Mouse (Mus musculus) midbrain, embryonic 12.5 days (tissue): ENCODE measurements around the gene Trrap. TPM values are rescaled to one million over a fixed set of nuclear protein-coding genes. Genes with fewer than 3 reads are reported as not detected.

Experiments
- ATAC-seq: fragments of 200-750 bp; cut with Nextera tagmentation; 2 replicates; pipeline ENCODE4 v1.8.0; 2017; ENCODE audit warnings: low read depth, moderate TSS enrichment, moderate library complexity; ENCODE audit not compliant: low FRiP score
- H3K27ac ChIP-seq: fragments of 300-500 bp; sonication (generic); replicated peaks from 2 replicates; pipeline ENCODE4 v1.5.1; 2016; ENCODE audit warnings: mild to moderate bottlenecking
- H3K27me3 ChIP-seq: fragments of 300-500 bp; sonication (generic); 2 replicates; pipeline ENCODE4 v1.6.1; 2016; ENCODE audit warnings: mild to moderate bottlenecking
- H3K36me3 ChIP-seq: fragments of 300-500 bp; sonication (generic); 2 replicates; pipeline ENCODE4 v1.6.1; 2016
- H3K4me1 ChIP-seq: fragments of 300-500 bp; sonication (generic); 2 replicates; pipeline ENCODE4 v1.6.1; 2016
- H3K4me2 ChIP-seq: fragments of 300-500 bp; sonication (generic); replicated peaks from 2 replicates; pipeline ENCODE4 v1.6.1; 2016; ENCODE audit warnings: mild to moderate bottlenecking, moderate library complexity
- H3K4me3 ChIP-seq: fragments of 300-500 bp; sonication (generic); 2 replicates; pipeline ENCODE4 v1.5.1; 2016; ENCODE audit warnings: mild to moderate bottlenecking
- H3K9ac ChIP-seq: fragments of 300-500 bp; sonication (generic); replicated peaks from 2 replicates; pipeline ENCODE4 v1.6.1; 2016; ENCODE audit warnings: mild to moderate bottlenecking, moderate library complexity
- H3K9me3 ChIP-seq: fragments of 300-500 bp; sonication (generic); 2 replicates; pipeline ENCODE4 v1.6.1; 2016; ENCODE audit warnings: mild to moderate bottlenecking
- WGBS: fragments of 180-500 bp; shearing (Covaris S2); methylation state at CpG from one replicate; pipeline ENCODE4 v1.1.7; 2016; 5-methylcytosine and 5-hydroxymethylcytosine counted together
- polyA plus RNA-seq: library from polyadenylated mRNA; unstranded; fragments of >200 nt; fragmentation: Nextera tagmentation; extraction: Ambion mirVana; gene quantifications from 2 replicates; pipeline ENCODE4 v1.2.1, GENCODE M21; 2016

Gene Trrap
- polyA plus RNA-seq, 1 experiment from 2014 or later: 102 TPM

DNA sequence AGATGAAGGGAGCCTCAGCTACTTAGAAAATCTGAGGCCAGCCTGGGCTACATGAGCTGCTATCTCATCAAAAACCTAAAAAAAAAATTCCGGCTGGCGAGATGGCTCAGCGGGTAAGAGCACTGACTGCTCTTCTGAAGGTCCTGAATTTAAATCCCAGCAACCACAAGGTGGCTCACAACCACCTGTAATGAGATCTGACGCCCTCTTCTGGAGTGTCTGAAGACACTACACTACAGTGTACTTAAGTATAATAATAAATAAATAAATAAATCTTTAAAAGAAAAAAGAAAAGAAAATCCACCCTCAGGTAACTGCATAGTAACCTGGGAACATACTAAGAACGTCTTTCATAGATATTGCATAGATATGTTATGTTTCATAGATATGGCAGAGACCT lies 25.8 kb downstream of the Trrap start:
- Histone ChIP-seq H3K36me3 (peaks cover 99% of the 10 kb centered on the region), H3K27ac (no peak overlapping the region), H3K9me3 (no peaks in the 10 kb centered on the region), H3K4me1 (no peaks in the 10 kb centered on the region), H3K27me3 (no peaks in the 10 kb centered on the region), H3K4me3 (no peak overlapping the region), H3K9ac (no peak overlapping the region), H3K4me2 (no peak overlapping the region)
- ATAC-seq: no peak
- 87% methylated on average over 5 of the region's 5 CpGs for WGBS

DNA sequence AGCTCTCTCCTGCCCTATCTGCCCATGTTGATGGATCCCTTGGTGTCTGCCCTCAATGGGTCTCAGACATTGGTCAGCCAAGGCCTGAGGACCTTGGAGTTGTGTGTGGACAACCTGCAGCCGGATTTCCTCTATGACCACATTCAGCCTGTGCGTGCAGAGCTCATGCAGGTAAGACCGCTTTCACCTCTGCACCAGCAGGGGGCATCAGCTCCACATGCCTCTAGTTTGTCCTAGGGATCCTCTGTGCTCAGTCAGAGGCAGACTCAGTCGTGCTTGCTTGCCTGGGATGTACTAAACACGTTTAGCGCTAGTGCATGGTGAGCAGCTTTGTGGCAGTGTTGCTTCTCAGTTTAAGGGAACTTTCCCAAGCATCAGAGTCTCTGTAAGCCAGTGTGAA lies 27.2 kb downstream of the Trrap start:
- H3K4me1 ChIP-seq: no peaks in the 10 kb centered on the region
- H3K9ac ChIP-seq: no peak overlapping the region
- H3K36me3 ChIP-seq: peaks cover 99% of the 10 kb centered on the region
- no peaks in the 10 kb centered on the region for H3K9me3 ChIP-seq
- 84% methylated on average over 6 of the region's 6 CpGs for WGBS
- no peak overlapping the region for H3K27ac ChIP-seq
- no peak for ATAC-seq
- no peak overlapping the region for H3K4me3 ChIP-seq
- no peak overlapping the region for H3K4me2 ChIP-seq
- no peaks in the 10 kb centered on the region for H3K27me3 ChIP-seq

DNA sequence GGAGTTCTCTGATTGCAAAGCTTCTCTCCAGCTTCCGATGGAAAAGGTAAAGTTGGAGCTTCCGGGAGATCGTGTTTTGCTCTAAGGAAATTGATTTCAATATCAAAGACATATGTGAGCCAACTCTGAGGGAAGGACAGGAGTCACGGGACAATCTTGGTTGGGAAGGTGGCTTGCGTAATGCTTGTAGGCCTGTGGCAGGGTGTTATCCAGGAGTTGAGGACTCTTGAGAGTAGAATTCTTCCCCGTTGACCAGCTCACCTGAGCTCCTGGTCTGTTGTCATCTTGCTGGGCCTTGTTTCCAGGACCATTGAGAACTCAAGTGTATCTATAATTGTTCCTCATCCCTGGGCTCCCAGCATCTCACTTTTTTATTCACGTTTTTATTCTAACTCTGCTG lies 29.6 kb downstream of the Trrap start:
- no peak overlapping the region for H3K27ac ChIP-seq
- no peak overlapping the region for H3K4me3 ChIP-seq
- H3K27me3 ChIP-seq: no peaks in the 10 kb centered on the region
- H3K9ac ChIP-seq: no peak overlapping the region
- no peak overlapping the region for H3K4me2 ChIP-seq
- WGBS: 95% methylated on average over 7 of the region's 7 CpGs
- no peaks in the 10 kb centered on the region for H3K9me3 ChIP-seq
- H3K4me1 ChIP-seq: no peaks in the 10 kb centered on the region
- ATAC-seq: no peak
- H3K36me3 ChIP-seq: peaks cover 99% of the 10 kb centered on the region

DNA sequence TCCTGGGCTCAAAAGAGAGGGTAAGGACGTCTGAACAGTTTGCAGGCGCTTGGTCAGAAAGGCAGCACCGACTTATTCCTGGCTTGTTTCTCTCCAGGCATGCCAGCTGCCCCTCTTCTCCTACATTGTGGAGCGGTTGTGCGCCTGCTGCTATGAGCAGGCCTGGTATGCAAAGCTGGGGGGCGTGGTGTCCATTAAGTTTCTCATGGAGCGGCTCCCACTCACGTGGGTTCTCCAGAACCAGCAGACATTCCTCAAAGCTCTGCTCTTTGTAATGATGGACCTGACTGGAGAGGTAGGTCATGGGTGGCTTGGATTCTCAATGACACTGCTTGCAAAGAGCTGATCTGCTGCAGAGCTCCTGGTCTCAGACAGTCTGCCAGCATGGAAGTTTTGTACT lies 35.5 kb downstream of the Trrap start:
- Histone ChIP-seq H3K27ac (no peak overlapping the region), H3K4me1 (no peaks in the 10 kb centered on the region), H3K4me3 (no peak overlapping the region), H3K36me3 (peaks cover 99% of the 10 kb centered on the region), H3K9ac (no peak overlapping the region), H3K27me3 (no peaks in the 10 kb centered on the region), H3K9me3 (no peaks in the 10 kb centered on the region), H3K4me2 (no peak overlapping the region)
- 95% methylated on average over 8 of the region's 8 CpGs for WGBS
- no peak for ATAC-seq

DNA sequence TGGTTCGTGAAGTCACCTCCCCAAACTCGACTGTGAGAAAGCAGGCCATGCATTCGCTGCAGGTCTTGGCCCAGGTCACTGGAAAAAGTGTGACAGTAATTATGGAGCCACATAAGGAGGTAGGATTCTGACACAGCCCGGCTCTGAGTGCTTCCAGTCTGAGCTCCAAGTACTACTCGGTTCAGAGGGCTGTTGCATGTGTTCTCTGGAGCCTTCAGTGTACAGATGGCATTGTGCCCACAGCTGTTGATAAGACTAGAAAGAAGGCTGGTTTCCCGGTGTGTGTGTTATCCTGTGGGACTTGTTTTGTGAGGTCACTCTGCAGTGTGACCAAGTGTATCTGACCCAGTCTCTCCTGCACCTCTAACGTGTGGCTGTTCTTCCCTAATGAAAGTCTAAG lies 36.6 kb downstream of the Trrap start:
- H3K27ac ChIP-seq: no peak overlapping the region
- no peak overlapping the region for H3K4me3 ChIP-seq
- no peak overlapping the region for H3K4me2 ChIP-seq
- H3K9ac ChIP-seq: no peak overlapping the region
- H3K4me1 ChIP-seq: no peaks in the 10 kb centered on the region
- 89% methylated on average over 7 of the region's 7 CpGs for WGBS
- no peaks in the 10 kb centered on the region for H3K27me3 ChIP-seq
- H3K9me3 ChIP-seq: no peaks in the 10 kb centered on the region
- ATAC-seq: no peak
- H3K36me3 ChIP-seq: peaks cover 99% of the 10 kb centered on the region

DNA sequence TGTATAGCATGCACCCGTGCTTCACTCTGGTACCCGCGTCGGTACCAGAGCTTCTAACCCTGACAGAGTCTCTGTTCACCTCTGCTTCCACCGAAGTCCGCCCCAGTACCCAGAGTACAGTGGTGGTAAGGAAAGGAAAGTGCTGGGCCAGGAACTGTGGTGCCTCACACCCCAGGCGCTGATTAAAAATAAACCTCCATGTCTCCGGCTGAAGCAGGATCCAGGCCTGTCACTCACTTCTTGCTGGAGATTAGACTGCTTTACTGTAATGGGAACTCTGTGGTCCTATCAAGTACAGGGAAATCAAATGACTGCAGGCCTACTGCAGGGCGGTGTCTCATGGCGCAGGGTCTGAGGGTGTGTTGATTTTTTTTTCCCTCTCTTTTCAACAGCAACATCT lies 39.4 kb downstream of the Trrap start:
- H3K27me3 ChIP-seq: no peaks in the 10 kb centered on the region
- no peak overlapping the region for H3K27ac ChIP-seq
- H3K9me3 ChIP-seq: no peaks in the 10 kb centered on the region
- no peak overlapping the region for H3K4me2 ChIP-seq
- H3K4me3 ChIP-seq: no peak overlapping the region
- ATAC-seq: no peak
- H3K9ac ChIP-seq: no peak overlapping the region
- 96% methylated on average over 10 of the region's 10 CpGs for WGBS
- H3K4me1 ChIP-seq: no peaks in the 10 kb centered on the region
- H3K36me3 ChIP-seq: peaks cover 100% of the 10 kb centered on the region

DNA sequence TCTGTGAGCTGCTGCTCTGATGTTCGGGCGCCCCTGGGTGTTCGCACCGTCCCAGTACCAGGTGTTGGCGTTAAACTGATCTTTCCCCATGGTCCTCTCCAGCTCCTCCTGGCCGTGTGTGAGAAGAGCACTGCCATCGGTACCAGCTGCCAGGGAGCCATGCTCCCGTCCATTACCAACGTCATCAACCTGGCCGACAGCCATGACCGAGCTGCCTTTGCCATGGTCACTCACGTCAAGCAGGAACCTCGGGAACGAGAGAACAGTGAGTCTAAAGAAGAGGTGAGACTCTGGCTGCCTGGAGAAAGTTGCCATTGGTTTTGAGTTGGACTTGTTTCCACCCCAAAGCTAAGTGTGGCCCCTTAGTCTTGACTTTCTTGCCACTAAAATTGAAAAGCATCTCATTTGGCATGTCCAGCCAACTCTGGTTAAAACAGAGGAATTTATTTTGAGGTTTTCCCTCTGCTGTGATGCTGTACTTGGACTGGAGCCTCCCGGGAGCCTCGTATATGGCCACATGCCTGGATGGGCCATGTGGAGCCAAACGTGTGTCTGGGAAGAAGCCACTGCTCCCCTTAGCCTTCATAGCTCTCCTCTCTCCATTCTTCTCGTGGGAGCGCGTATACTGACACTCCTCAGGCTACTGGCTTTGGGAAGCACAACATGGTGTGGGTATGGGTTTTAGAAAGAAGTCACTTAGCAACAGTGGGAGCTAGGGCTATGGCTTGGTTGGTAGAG lies 61.0 kb downstream of the Trrap start:
- Histone ChIP-seq H3K27ac (no peak overlapping the region), H3K9ac (no peak overlapping the region), H3K27me3 (no peaks in the 10 kb centered on the region), H3K9me3 (no peaks in the 10 kb centered on the region), H3K4me3 (no peak overlapping the region), H3K36me3 (peaks cover 99% of the 10 kb centered on the region), H3K4me2 (no peak overlapping the region), H3K4me1 (no peaks in the 10 kb centered on the region)
- WGBS: 97% methylated on average over 20 of the region's 20 CpGs
- ATAC-seq: no peak

DNA sequence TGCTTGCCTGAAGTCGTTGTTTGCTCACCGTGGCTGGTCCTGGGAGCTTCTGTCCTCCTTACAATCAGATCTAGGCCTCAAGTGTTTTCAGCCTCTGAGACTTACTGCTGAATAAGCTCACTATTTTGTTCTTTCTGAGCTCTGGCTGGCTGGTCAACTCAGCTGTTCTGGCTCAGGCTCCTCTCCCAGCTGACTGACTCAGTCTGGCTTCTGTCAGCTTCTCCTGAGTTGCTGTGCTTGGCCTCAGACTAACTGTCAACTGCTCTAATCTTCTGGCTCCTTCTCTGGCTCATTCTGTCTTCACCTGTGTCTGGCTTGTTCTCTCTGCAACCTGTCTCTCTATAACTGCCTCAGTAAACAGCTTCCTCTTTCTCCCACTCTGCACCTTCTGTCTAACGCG lies 62.1 kb downstream of the Trrap start:
- Histone ChIP-seq H3K36me3 (peaks cover 99% of the 10 kb centered on the region), H3K27ac (no peak overlapping the region), H3K9me3 (no peaks in the 10 kb centered on the region), H3K27me3 (no peaks in the 10 kb centered on the region), H3K4me2 (no peak overlapping the region), H3K9ac (no peak overlapping the region), H3K4me3 (no peak overlapping the region), H3K4me1 (no peaks in the 10 kb centered on the region)
- 93% methylated on average over 4 of the region's 4 CpGs for WGBS
- ATAC-seq: no peak

DNA sequence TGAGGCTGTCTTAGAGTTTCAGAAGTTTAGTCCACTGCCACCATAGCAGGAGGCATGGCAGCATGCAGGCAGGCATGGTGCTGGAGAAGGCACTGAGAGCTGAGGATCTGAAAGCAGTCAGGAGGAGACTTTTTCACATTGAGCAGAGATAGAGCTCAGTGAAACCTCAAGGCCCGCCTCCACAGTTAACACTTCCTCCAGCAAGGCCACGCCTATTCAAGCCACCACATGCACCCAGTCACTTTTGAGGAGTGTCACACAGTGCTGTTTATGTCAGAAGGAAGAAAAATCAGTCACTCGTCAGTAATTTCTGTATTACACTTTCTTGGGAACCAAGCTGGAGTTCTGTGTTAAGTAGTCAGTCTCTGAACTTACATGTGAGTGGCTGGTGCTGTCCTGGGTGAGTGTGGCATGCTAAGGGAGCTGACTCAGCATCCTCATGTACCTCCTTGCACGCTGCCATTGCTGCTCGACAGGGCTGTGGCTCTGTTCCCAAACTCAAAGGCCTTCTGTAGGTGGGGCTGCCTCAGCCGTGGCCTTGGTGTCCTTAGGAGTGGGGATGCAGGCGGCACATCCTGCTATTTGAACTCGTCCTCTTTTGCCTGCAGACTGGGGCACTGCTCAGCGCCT lies 64.4 kb downstream of the Trrap start:
- 88% methylated on average over 9 of the region's 9 CpGs for WGBS
- no peak for ATAC-seq
- Histone ChIP-seq H3K9ac (no peak overlapping the region), H3K4me1 (no peaks in the 10 kb centered on the region), H3K36me3 (peaks cover 99% of the 10 kb centered on the region), H3K4me2 (no peak overlapping the region), H3K4me3 (no peak overlapping the region), H3K27ac (no peak overlapping the region), H3K9me3 (no peaks in the 10 kb centered on the region), H3K27me3 (no peaks in the 10 kb centered on the region)

DNA sequence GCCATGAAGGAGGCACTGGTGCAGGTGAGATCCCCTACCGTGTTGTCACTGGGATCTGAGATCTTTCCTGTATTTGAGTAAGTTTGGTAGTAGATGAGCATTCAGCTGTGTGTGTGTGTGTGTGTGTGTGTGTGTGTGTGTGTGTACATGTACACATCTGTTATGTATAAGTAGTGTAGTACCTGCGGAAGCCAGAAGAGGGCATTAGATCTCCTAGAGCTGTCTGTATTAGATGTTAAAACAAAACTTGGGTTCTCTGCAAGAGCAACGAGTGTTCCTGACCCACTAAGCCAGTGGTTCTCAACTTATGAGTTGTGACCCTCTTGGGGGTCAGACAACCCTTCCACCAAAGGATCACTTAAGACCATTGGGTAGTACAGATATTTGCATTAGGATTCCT lies 68.6 kb downstream of the Trrap start:
- Histone ChIP-seq H3K27me3 (no peaks in the 10 kb centered on the region), H3K4me1 (no peaks in the 10 kb centered on the region), H3K4me2 (no peak overlapping the region), H3K9me3 (no peaks in the 10 kb centered on the region), H3K4me3 (no peak overlapping the region), H3K36me3 (peaks cover 99% of the 10 kb centered on the region), H3K27ac (no peak overlapping the region), H3K9ac (no peak overlapping the region)
- no peak for ATAC-seq
- WGBS: 95% methylated on average over 3 of the region's 3 CpGs

DNA sequence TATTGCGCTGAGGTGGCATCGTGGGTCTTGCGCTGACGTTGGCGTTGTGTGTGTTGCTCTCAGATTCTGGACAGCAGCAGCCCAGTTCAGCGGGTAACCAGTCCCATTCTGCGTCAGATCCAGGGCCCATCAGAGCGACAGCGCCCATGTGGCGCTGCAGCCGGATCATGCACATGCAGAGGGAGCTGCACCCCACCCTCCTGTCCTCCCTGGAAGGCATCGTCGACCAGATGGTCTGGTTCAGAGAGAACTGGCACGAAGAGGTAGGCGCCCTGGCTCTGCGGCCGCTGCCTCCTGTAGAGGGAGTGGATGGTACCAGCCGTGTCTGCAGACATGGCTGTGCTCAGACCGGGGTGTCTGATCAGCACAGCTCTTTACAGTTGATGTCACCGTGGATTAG lies 77.8 kb downstream of the Trrap start:
- ATAC-seq: no peak
- no peak overlapping the region for H3K9ac ChIP-seq
- no peak overlapping the region for H3K27ac ChIP-seq
- H3K4me1 ChIP-seq: no peaks in the 10 kb centered on the region
- H3K27me3 ChIP-seq: no peaks in the 10 kb centered on the region
- no peak overlapping the region for H3K4me3 ChIP-seq
- WGBS: 95% methylated on average over 20 of the region's 20 CpGs
- H3K36me3 ChIP-seq: peaks cover 100% of the 10 kb centered on the region
- no peak overlapping the region for H3K4me2 ChIP-seq
- H3K9me3 ChIP-seq: no peaks in the 10 kb centered on the region

DNA sequence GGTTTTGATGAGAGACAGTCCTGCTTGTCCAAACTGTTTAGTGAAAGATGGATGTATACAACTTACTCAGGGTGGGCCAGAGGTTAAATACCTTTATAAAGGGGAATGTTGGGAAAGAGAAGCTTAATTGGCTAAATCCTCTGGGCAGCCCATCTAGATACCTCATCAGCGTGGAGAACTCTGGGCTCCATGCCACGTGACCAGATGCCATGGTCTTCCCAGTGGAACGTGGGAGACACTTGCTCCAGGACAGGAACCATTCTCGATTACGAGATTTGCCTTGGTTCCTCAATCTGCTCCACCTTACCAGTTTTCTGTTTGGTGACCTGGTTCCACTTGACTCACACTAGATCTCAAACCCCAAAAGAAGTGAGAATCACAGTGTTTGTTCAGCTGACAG lies 81.2 kb downstream of the Trrap start:
- Histone ChIP-seq H3K4me2 (no peak overlapping the region), H3K4me3 (no peak overlapping the region), H3K4me1 (no peaks in the 10 kb centered on the region), H3K9me3 (no peaks in the 10 kb centered on the region), H3K9ac (no peak overlapping the region), H3K27ac (no peak overlapping the region), H3K27me3 (no peaks in the 10 kb centered on the region), H3K36me3 (peaks cover 100% of the 10 kb centered on the region)
- 95% methylated on average over 5 of the region's 5 CpGs for WGBS
- ATAC-seq: no peak

DNA sequence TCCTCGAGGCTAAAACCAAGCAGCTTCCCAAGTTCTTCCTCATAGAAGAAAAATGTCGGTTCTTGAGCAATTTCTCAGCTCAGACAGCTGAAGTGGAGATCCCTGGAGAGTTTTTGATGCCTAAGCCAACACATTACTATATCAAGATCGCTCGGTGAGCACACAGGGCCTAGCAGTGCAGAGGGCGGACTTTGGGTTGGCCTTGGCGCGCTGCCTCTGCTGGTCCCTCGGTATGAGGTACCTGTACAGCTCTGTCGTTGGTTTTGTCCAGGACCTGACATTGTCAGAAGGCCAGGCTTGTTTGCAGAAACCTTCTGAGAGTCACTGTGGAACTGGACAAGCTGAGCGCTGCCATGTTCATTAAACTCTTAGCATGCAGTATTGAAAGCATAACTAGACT lies 82.4 kb downstream of the Trrap start:
- 96% methylated on average over 10 of the region's 10 CpGs for WGBS
- no peak for ATAC-seq
- Histone ChIP-seq H3K9ac (no peak overlapping the region), H3K4me1 (no peaks in the 10 kb centered on the region), H3K4me3 (no peak overlapping the region), H3K36me3 (peaks cover 100% of the 10 kb centered on the region), H3K27ac (no peak overlapping the region), H3K27me3 (no peaks in the 10 kb centered on the region), H3K9me3 (no peaks in the 10 kb centered on the region), H3K4me2 (no peak overlapping the region)
